Mouse (Mus musculus) neutrophil, adult 65 days (primary cell): ENCODE data around the gene Zfp980. TPM values are rescaled to one million over a fixed set of nuclear protein-coding genes. Genes with fewer than 3 reads are reported as not detected.

Source experiments
- total RNA-seq: library from RNA; stranded (reverse); gene quantifications from 2 replicates; pipeline ENCODE4 v1.2.4, GENCODE M21; 2023

Zfp980 gene
- 0.23 TPM in 1 of 2 replicates, not detected in the other for total RNA-seq

DNA sequence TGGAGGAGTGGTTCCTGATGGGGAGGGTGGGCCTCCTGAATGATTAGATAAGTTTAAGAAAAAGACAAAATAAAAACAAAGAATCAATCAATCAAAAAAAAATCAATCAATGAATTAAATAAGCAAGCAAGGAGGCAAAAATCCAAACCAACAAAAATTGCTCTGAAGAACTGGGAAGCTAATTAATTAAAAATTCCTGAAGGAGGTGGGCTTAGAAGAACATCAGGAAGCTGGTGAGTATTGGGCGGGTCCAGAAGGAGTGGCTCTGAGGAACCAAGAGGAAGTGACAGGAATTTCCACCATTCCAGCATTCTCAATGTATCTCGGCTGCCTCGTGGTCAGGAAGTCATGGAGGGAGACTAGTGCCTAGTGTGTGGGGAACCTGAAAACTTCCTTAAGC is at the start of gene Zfp980:
TSS of gene Zfp980 (plus strand) at position 301 of the 400 bp plus-strand sequence.

Other genes with a start within 250 kb of the Zfp980 start
- gene Zfp990, start 159.9 kb upstream of the Zfp980 start, total RNA-seq, result 0.29 and 0.51 TPM in 2 replicates
- 3.5 and 4.5 TPM in 2 replicates for gene Gm13212, start 85.5 kb upstream of the Zfp980 start, total RNA-seq
- not detected in 2 replicates for gene Zfp986, start 198.1 kb downstream of the Zfp980 start, total RNA-seq